Mouse (Mus musculus): ENCODE results near the gene Vmn1r85. TPM values are rescaled to one million over a fixed set of nuclear protein-coding genes. Genes with fewer than 3 reads are reported as not detected.

The Vmn1r85 gene
- polyA plus RNA-seq, 1 experiment from 2014 or later: not detected

DNA sequence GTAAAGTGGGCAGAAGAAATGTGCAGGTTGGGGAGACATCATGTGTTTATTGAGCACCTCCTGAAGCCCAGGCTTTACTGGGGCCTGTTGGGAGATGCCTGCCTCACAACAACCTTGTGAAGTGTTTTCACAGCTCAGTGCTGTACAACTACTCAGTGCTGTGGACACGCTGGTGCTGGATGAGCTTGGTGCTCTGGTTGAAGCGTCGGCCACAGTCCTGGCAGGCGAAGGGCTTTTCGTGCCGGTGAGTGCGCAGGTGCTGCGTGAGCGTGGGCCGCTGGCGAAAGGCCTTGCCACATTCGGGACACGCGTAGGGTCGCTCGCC, 51.9 kb downstream of the Vmn1r85 start:
- ATAC-seq (replicated peaks; ENCODE audit: insufficient number of reproducible peaks, low FRiP score, low TSS enrichment): no peak

DNA sequence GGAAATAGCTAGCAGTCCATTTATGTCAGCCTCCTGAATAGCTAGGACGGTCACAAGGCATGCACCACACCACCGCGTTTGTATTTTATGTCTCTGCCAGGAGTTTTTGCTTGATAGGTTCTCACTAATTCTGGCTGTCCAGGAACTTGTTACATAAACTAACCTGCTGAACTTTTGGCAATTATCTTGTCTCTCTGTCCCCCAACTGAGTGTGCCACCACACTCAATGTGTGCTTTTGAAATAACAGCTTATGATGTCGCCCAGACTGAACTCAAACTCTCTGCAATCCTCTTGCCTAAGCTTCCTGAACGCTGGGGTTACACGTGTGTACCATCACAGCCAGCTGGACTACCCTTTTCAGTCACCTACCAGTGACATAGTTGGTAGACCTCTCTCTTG, 52.5 kb downstream of the Vmn1r85 start:
- Histone ChIP-seq H3K36me3 (ENCODE audit: control insufficient read depth, insufficient read depth, low read length) (peaks cover 2% of the 10 kb centered on the region; the same call in 1 of the 2 replicates), H3K4me1 (ENCODE audit: control insufficient read depth, insufficient read depth, low read length) (peaks cover 15% of the 10 kb centered on the region), H3K9me3 (replicated peaks; ENCODE audit: control insufficient read depth, low read length) (peaks cover 9% of the 10 kb centered on the region), H3K4me3 (ENCODE audit: low read depth, low read length) (no peak overlapping the region), H3K9ac (ENCODE audit: low read depth, low read length) (no peak overlapping the region), H3K27me3 (ENCODE audit: control insufficient read depth, insufficient read depth, low read length) (peaks cover 36% of the 10 kb centered on the region), H3K27ac (ENCODE audit: low read depth, low read length) (no peak overlapping the region), H3K4me2 (no peak overlapping the region)
- no peak for ATAC-seq (replicated peaks; ENCODE audit: insufficient number of reproducible peaks, low FRiP score, low TSS enrichment)
- WGBS (ENCODE audit: insufficient replicate concordance): 65% methylated on average over 6 of the region's 6 CpGs

More for the DNA sequence above, 51.9 kb downstream of the Vmn1r85 start:
- Histone ChIP-seq H3K27ac (ENCODE audit: low read depth, low read length) (no peak overlapping the region), H3K27me3 (ENCODE audit: control insufficient read depth, insufficient read depth, low read length) (peaks cover 36% of the 10 kb centered on the region), H3K4me2 (peak overlapping the region; percentile 96), H3K4me1 (ENCODE audit: control insufficient read depth, insufficient read depth, low read length) (peaks cover 15% of the 10 kb centered on the region), H3K4me3 (ENCODE audit: low read depth, low read length) (peak overlapping the region; percentile 55; the same call in 1 of the 2 replicates), H3K9me3 (replicated peaks; ENCODE audit: control insufficient read depth, low read length) (peaks cover 9% of the 10 kb centered on the region), H3K9ac (ENCODE audit: low read depth, low read length) (no peak overlapping the region), H3K36me3 (ENCODE audit: control insufficient read depth, insufficient read depth, low read length) (peaks cover 2% of the 10 kb centered on the region; the same call in 1 of the 2 replicates)
- 36% methylated on average over 16 of the region's 16 CpGs for WGBS (ENCODE audit: insufficient replicate concordance)

DNA sequence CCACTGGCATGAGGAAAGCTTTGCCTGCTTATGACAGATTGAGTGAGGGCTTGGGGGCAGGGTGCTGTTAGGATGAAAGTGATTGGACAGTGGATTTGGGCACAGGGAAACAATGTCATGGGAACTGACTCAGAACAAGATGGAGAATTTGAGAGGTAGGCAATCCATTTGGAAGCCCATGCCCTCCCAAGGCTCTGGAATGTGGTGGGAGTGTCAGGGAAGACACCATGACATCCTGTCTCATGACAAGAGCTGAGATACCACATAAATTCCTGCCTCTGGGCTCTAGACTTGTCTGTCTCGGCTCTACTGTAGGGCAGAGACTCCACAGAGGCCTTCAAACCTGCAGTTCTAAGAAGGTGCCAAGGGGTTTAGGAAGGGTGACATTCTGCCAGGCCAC, 53.7 kb downstream of the Vmn1r85 start:
- Histone ChIP-seq H3K9ac (ENCODE audit: low read depth, low read length) (no peak overlapping the region), H3K4me1 (ENCODE audit: control insufficient read depth, insufficient read depth, low read length) (peaks cover 20% of the 10 kb centered on the region), H3K27me3 (ENCODE audit: control insufficient read depth, insufficient read depth, low read length) (peaks cover 36% of the 10 kb centered on the region), H3K4me3 (ENCODE audit: low read depth, low read length) (no peak overlapping the region), H3K9me3 (replicated peaks; ENCODE audit: control insufficient read depth, low read length) (peaks cover 9% of the 10 kb centered on the region), H3K27ac (ENCODE audit: low read depth, low read length) (no peak overlapping the region), H3K4me2 (no peak overlapping the region), H3K36me3 (ENCODE audit: control insufficient read depth, insufficient read depth, low read length) (peaks cover 4% of the 10 kb centered on the region; the same call in 1 of the 2 replicates)
- no peak for ATAC-seq (replicated peaks; ENCODE audit: insufficient number of reproducible peaks, low FRiP score, low TSS enrichment)
- 59% methylated on average over 1 of the region's 1 CpGs for WGBS (ENCODE audit: insufficient replicate concordance)

DNA sequence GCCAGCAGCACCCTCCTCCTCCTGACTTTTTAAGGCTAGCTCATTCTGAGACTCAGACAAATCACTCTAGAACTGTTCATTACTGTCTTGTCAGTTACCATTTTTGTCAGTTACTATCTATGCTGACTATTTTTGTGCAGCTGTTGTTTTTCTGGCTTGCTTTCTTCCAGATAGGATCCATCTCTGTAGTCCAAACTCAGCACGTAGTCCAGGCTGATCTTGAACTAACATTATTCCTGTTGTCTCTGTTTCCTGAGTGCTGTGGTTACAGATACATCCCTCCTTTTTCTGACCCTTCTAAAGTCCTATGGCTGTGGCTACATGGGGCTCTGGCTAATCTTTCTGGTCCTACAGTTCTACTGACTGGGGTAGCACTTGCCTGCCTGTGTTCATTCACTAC, 55.8 kb downstream of the Vmn1r85 start:
- Histone ChIP-seq H3K4me1 (ENCODE audit: control insufficient read depth, insufficient read depth, low read length) (peaks cover 18% of the 10 kb centered on the region), H3K4me2 (peak overlapping the region; percentile 69), H3K27me3 (ENCODE audit: control insufficient read depth, insufficient read depth, low read length) (peaks cover 21% of the 10 kb centered on the region), H3K9me3 (replicated peaks; ENCODE audit: control insufficient read depth, low read length) (peaks cover 9% of the 10 kb centered on the region), H3K27ac (ENCODE audit: low read depth, low read length) (peak overlapping the region; percentile 99; the same call in 1 of the 2 replicates), H3K9ac (ENCODE audit: low read depth, low read length) (peak overlapping the region; percentile 97), H3K4me3 (ENCODE audit: low read depth, low read length) (peak overlapping the region; percentile 81), H3K36me3 (ENCODE audit: control insufficient read depth, insufficient read depth, low read length) (peaks cover 14% of the 10 kb centered on the region)
- ATAC-seq (replicated peaks; ENCODE audit: insufficient number of reproducible peaks, low FRiP score, low TSS enrichment): no peak
- 55% methylated on average over 1 of the region's 1 CpGs for WGBS (ENCODE audit: insufficient replicate concordance)

DNA sequence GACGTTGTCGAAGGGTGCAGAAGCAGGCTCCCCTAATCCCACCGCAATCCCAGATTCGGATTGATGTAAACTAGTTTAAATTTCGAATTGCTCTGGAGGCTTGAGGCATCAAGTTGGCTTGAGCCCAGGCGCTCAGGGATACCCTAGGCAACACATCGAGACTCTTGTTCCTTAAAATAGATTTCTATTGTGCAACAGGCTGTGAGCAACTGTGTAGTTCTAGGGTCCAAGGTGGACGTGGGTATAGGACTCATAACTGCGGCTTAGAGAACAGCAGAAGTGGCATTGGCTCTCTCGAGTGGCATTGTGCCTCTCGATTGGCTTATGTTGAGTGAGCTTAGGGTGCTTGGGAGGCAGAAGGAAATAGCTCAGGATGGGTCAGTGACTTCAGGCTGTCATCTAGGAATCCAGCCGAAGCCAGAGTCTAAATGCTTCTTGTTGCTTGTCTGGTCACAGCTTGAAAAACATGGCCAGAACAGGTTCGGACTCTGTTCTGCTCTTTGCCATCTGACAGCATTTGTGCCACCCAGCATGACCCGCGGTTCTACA, 56.3 kb downstream of the Vmn1r85 start:
- ATAC-seq (replicated peaks; ENCODE audit: insufficient number of reproducible peaks, low FRiP score, low TSS enrichment): no peak
- H3K4me1 ChIP-seq (ENCODE audit: control insufficient read depth, insufficient read depth, low read length): peaks cover 16% of the 10 kb centered on the region
- H3K27ac ChIP-seq (ENCODE audit: low read depth, low read length): peak overlapping the region; percentile 99
- H3K9ac ChIP-seq (ENCODE audit: low read depth, low read length): peak overlapping the region; percentile 97
- peak overlapping the region; percentile 69 for H3K4me2 ChIP-seq
- peaks cover 14% of the 10 kb centered on the region for H3K36me3 ChIP-seq (ENCODE audit: control insufficient read depth, insufficient read depth, low read length)
- peaks cover 16% of the 10 kb centered on the region for H3K27me3 ChIP-seq (ENCODE audit: control insufficient read depth, insufficient read depth, low read length)
- peak overlapping the region; percentile 81 for H3K4me3 ChIP-seq (ENCODE audit: low read depth, low read length)
- H3K9me3 ChIP-seq (replicated peaks; ENCODE audit: control insufficient read depth, low read length): peaks cover 9% of the 10 kb centered on the region
- 17% methylated on average over 15 of the region's 15 CpGs for WGBS (ENCODE audit: insufficient replicate concordance)

DNA sequence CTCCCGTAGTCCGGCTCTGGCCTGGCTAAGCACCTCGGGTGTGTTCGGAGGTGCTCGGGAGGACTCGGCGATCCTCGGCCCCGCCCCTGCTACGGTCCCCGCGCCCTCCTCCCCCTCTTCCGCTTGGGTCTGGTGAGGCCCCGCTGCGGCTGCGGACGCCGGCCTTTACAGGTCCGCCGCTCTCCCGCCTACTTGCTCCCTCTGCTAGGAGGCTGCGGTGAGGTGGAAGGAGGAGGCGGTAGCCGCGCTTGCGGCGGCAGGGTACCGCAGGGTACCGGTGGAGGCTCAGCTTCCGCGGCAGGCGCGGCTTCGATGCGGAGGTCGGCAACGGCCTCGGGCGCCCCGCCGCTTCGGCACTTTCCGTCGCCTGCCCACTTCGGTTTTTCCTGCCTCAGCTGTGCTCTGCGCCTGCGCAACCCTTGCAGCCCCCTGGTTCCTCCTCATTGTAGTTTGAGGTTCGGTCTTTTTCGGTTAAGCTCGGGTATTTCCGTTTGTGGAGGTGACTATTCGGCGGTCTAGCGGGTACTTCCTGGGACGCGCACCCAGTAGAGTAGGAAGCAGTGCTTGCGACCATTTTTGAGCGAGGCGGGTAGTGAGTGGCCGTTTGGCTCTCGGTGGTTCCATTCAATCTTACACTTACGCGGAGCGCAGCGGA, 56.9 kb downstream of the Vmn1r85 start, which contains the start of gene Ube2m:
Ube2m (minus strand) TSS at position 375 of the 655 bp plus-strand sequence.
- ATAC-seq (replicated peaks; ENCODE audit: insufficient number of reproducible peaks, low FRiP score, low TSS enrichment): peak; percentile 91
- Histone ChIP-seq H3K9ac (ENCODE audit: low read depth, low read length) (peak within 1 kb of the TSS; percentile 97), H3K4me1 (ENCODE audit: control insufficient read depth, insufficient read depth, low read length) (peaks cover 20% of the 10 kb centered on the region), H3K27me3 (ENCODE audit: control insufficient read depth, insufficient read depth, low read length) (peaks cover 10% of the 10 kb centered on the region), H3K36me3 (ENCODE audit: control insufficient read depth, insufficient read depth, low read length) (peaks cover 14% of the 10 kb centered on the region), H3K4me2 (peak within 1 kb of the TSS; percentile 69), H3K4me3 (ENCODE audit: low read depth, low read length) (peak within 1 kb of the TSS; percentile 81), H3K27ac (ENCODE audit: low read depth, low read length) (peak within 1 kb of the TSS; percentile 99), H3K9me3 (replicated peaks; ENCODE audit: control insufficient read depth, low read length) (peaks cover 4% of the 10 kb centered on the region; the same call in 1 of the 2 replicates)
- under 1% methylated on average over 59 of the region's 65 CpGs for WGBS (ENCODE audit: insufficient replicate concordance)

DNA sequence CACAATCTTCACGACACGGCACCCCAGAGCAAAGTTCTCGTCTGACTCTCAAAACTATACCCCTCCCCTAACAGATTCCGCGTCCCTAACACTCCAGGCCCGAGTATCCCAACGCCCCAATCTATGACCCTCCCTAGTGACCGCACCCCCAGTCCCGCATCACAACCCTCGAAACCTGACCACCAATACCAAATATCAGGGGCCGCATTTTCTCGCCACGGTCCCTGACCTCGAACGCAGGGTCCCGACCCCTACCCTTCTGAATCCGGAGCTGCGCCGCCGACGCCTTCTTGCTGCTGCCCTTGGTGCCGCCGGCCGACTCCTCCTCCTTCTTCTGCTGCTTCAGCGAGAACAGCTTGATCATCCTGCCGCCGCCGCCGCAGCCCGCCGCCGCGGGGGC, 57.6 kb downstream of the Vmn1r85 start:
- Histone ChIP-seq H3K4me2 (peak overlapping the region; percentile 69), H3K9me3 (replicated peaks; ENCODE audit: control insufficient read depth, low read length) (no peaks in the 10 kb centered on the region; the same call in 1 of the 2 replicates), H3K4me3 (ENCODE audit: low read depth, low read length) (peak overlapping the region; percentile 81), H3K27me3 (ENCODE audit: control insufficient read depth, insufficient read depth, low read length) (peaks cover 3% of the 10 kb centered on the region; the same call in 1 of the 2 replicates), H3K4me1 (ENCODE audit: control insufficient read depth, insufficient read depth, low read length) (peaks cover 21% of the 10 kb centered on the region), H3K27ac (ENCODE audit: low read depth, low read length) (peak overlapping the region; percentile 99), H3K36me3 (ENCODE audit: control insufficient read depth, insufficient read depth, low read length) (peaks cover 17% of the 10 kb centered on the region), H3K9ac (ENCODE audit: low read depth, low read length) (peak overlapping the region; percentile 97)
- WGBS (ENCODE audit: insufficient replicate concordance): under 1% methylated on average over 32 of the region's 33 CpGs
- ATAC-seq (replicated peaks; ENCODE audit: insufficient number of reproducible peaks, low FRiP score, low TSS enrichment): peak; percentile 5; the same call in 1 of the 2 replicates

DNA sequence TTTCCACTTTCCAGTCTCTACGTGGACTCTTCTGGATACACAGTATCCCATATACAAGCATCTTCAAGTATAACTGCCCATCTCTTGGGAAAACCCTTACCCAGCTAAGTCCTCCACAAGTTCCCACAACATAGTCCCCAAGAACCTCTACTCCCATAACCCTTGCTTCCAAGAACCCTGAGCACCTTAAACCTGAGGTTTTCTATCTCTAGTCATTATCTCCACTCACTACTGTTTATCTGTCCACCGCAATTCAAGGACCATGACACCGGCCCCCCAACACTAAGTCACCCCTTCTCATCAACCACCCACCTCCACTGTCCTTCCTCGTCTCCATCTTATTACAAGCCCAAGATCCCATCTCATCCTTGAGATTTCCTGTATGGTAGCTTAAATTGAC, 58.2 kb downstream of the Vmn1r85 start:
- no peak for ATAC-seq (replicated peaks; ENCODE audit: insufficient number of reproducible peaks, low FRiP score, low TSS enrichment)
- WGBS (ENCODE audit: insufficient replicate concordance): 28% methylated on average over 4 of the region's 4 CpGs
- peaks cover 19% of the 10 kb centered on the region for H3K36me3 ChIP-seq (ENCODE audit: control insufficient read depth, insufficient read depth, low read length)
- no peak overlapping the region; the same call in 1 of the 2 replicates for H3K27ac ChIP-seq (ENCODE audit: low read depth, low read length)
- peak overlapping the region; percentile 97 for H3K9ac ChIP-seq (ENCODE audit: low read depth, low read length)
- H3K4me3 ChIP-seq (ENCODE audit: low read depth, low read length): peak overlapping the region; percentile 81
- H3K27me3 ChIP-seq (ENCODE audit: control insufficient read depth, insufficient read depth, low read length): no peaks in the 10 kb centered on the region
- H3K9me3 ChIP-seq (replicated peaks; ENCODE audit: control insufficient read depth, low read length): no peaks in the 10 kb centered on the region
- H3K4me2 ChIP-seq: peak overlapping the region; percentile 69
- H3K4me1 ChIP-seq (ENCODE audit: control insufficient read depth, insufficient read depth, low read length): peaks cover 21% of the 10 kb centered on the region

Measured in heart, embryonic 11.5 days (tissue).